Mouse (Mus musculus) liver, adult 2 months (tissue): ENCODE data around the gene Pigk. TPM values are rescaled to one million over a fixed set of nuclear protein-coding genes. Genes with fewer than 3 reads are reported as not detected.

Source experiments
- DNase-seq: peaks from one replicate; pipeline ENCODE4 v3.0.0-alpha.2; 2011; ENCODE audit warnings: low read depth, low spot score; ENCODE audit errors: extremely low read depth
- H3K27ac ChIP-seq: fragments of 200-500 bp; replicated peaks from 2 replicates; pipeline ENCODE4 v1.5.1; 2012; ENCODE audit warnings: low read depth, mild to moderate bottlenecking, control low read depth, inconsistent platforms, low read length; ENCODE audit not compliant: insufficient read depth
- H3K27me3 ChIP-seq: fragments of 200-500 bp; 2 replicates; pipeline ENCODE4 v1.6.1; 2012; ENCODE audit warnings: mild to moderate bottlenecking, moderate library complexity, low read length, inconsistent platforms; ENCODE audit not compliant: control insufficient read depth, insufficient read depth
- H3K36me3 ChIP-seq: fragments of 200-500 bp; 2 replicates; pipeline ENCODE4 v1.6.1; 2012; ENCODE audit warnings: low read length, inconsistent platforms; ENCODE audit not compliant: control insufficient read depth, insufficient read depth
- H3K4me1 ChIP-seq: fragments of 200-500 bp; 2 replicates; pipeline ENCODE4 v1.6.1; 2011; ENCODE audit warnings: low read length; ENCODE audit not compliant: control insufficient read depth, insufficient read depth
- H3K4me3 ChIP-seq: fragments of 200-500 bp; 2 replicates; pipeline ENCODE4 v1.5.1; 2011; ENCODE audit warnings: low read depth, mild to moderate bottlenecking, control low read depth, low read length, moderate library complexity; ENCODE audit not compliant: insufficient read depth
- H3K79me2 ChIP-seq: fragments of 200-500 bp; 2 replicates; pipeline ENCODE4 v1.6.1; 2012; ENCODE audit warnings: inconsistent platforms, mild to moderate bottlenecking, low read length, moderate library complexity; ENCODE audit not compliant: control insufficient read depth, insufficient read depth
- H3K9ac ChIP-seq: fragments of 200-500 bp; 2 replicates; pipeline ENCODE4 v1.6.1; 2012; ENCODE audit warnings: low read depth, mild to moderate bottlenecking, control low read depth, inconsistent platforms, low read length
- CTCF ChIP-seq: fragments of 200-500 bp; IDR thresholded peaks from 2 replicates; pipeline ENCODE4 v1.5.1; 2011; ENCODE audit warnings: low read depth, low read length, control low read depth
- POLR2A ChIP-seq: fragments of 200-500 bp; IDR thresholded peaks from 2 replicates; pipeline ENCODE4 v1.6.1; 2011; ENCODE audit warnings: low read length, control low read depth; ENCODE audit not compliant: insufficient read depth; ENCODE audit errors: extremely low read depth
- WGBS: fragments of 180-500 bp; shearing (Covaris S2); methylation state at CpG from one replicate; pipeline ENCODE4 v1.1.7; 2018; 5-methylcytosine and 5-hydroxymethylcytosine counted together
- polyA plus RNA-seq: library from polyadenylated mRNA; depleted of rRNA; stranded (reverse); fragments of >200 nt; gene quantifications from 2 replicates; pipeline ENCODE4 v1.2.3, GENCODE M21; 2012
- total RNA-seq: library from RNA; depleted of rRNA; stranded (reverse); fragments of >200 nt; gene quantifications from 2 replicates; pipeline ENCODE4 v1.2.3, GENCODE M21; 2014

Gene Pigk
- total and polyA plus RNA-seq, 2 experiments = 14.1 to 27.1 TPM

DNA sequence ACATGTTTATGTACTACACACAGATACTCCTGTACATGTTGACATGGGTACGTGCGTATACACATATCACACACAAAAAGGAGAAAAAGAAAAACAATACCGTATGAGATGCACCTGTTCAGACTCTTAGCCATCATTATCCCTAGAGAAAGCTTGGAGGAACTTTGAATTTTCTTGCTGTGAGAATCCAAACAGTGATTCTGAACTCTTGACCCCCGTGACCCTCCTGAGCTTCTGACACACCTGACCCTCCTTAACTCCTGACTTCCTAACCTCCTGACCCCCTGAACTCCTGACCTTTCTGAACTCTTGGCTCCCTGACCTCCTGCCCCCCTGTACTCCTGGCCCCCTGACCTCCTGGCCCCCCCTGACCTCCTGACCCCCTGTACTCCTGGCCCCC is 19.1 kb downstream of the Pigk start:
- Histone ChIP-seq H3K36me3 (no peaks in the 10 kb centered on the region), H3K79me2 (peaks cover 3% of the 10 kb centered on the region; the same call in 1 of the 2 replicates), H3K4me3 (no peak overlapping the region), H3K27me3 (no peaks in the 10 kb centered on the region), H3K4me1 (no peaks in the 10 kb centered on the region), H3K9ac (no peak overlapping the region), H3K27ac (no peak overlapping the region)
- WGBS = 97% methylated on average over 4 of the region's 4 CpGs
- TF ChIP-seq CTCF = no peak
- TF ChIP-seq POLR2A = no peak
- no peak for DNase-seq

DNA sequence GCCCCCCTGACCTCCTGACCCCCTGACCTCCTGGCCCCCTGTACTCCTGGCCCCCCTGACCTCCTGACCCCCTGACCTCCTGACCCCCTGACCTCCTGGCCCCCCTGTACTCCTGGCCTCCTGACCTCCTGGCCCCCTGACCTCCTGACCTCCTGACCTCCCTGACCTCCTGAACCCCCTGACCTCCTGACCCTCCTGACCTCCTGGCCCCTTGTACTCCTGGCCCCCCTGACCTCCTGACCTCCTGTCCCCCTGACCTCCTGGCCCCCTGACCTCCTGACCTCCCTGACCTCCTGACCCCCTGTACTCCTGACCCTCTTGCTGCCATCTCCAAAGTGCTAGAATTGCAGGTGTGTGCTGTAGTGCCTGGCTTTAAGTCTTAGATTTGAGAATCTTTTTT is 19.6 kb downstream of the Pigk start:
- no peak overlapping the region for H3K4me3 ChIP-seq
- H3K9ac ChIP-seq = no peak overlapping the region
- TF ChIP-seq POLR2A (no peak), CTCF (no peak)
- H3K36me3 ChIP-seq = peaks cover 4% of the 10 kb centered on the region; the same call in 1 of the 2 replicates
- no peaks in the 10 kb centered on the region for H3K27me3 ChIP-seq
- DNase-seq = no peak
- H3K27ac ChIP-seq = no peak overlapping the region
- H3K79me2 ChIP-seq = peaks cover 3% of the 10 kb centered on the region; the same call in 1 of the 2 replicates
- H3K4me1 ChIP-seq = no peaks in the 10 kb centered on the region

DNA sequence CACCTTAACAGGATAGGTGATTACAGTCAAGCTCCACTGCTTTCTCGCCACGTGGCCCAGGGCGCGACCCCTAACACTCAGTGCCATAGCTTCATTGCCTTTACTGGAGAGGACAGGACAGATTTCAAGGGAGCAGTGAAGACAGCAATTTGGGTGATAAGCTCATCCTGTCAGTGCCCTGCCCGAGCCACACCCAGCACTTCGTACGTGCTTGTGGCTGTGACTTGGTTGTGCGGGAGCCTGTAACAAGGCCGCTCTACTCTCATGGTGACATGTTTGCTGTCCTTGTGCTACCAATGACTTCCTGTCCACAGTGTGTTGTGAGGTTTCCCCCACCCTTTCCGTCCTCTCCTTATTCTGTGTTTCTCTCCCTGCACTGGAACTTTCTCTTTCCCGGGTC is 20.2 kb downstream of the Pigk start:
- Histone ChIP-seq H3K27me3 (no peaks in the 10 kb centered on the region), H3K27ac (no peak overlapping the region), H3K9ac (no peak overlapping the region), H3K79me2 (peaks cover 3% of the 10 kb centered on the region; the same call in 1 of the 2 replicates), H3K4me3 (no peak overlapping the region), H3K4me1 (no peaks in the 10 kb centered on the region), H3K36me3 (peaks cover 4% of the 10 kb centered on the region; the same call in 1 of the 2 replicates)
- no peak for DNase-seq
- WGBS = 91% methylated on average over 11 of the region's 11 CpGs
- TF ChIP-seq CTCF (no peak), POLR2A (no peak)

DNA sequence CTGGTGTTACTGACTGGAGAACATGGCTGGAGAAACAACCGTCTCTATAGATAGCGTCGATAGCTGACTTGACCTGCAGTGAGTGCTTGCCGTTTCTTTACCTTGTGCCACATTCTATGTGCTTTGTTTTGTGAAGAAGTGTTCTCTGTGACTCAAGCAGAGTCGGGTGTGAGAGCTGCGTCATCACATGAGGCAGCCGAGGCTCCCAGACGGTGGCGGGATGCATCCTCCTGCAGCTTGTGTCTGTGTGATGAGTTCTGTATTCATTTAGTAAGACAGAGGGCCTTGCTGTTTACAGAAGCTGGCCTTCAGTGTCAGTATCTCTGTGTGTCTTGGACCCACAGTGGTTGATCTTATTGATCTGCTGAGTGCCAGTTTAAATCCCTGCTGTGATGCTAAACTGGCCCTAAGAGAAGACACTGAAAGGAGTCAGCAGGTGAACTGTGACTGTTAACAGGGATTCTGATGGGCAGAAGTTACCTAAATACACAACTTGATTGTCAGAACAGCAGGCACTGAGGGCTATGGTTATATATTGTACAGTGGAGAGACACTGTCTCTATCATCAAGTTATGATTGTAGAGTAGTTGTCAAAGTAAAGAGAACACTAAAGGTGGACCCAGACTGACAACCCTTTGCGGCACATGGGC is 21.8 kb downstream of the Pigk start:
- H3K9ac ChIP-seq = no peak overlapping the region
- 69% methylated on average over 10 of the region's 10 CpGs for WGBS
- peak; percentile 34 for DNase-seq
- TF ChIP-seq POLR2A (no peak), CTCF (no peak)
- no peaks in the 10 kb centered on the region for H3K4me1 ChIP-seq
- H3K36me3 ChIP-seq = peaks cover 4% of the 10 kb centered on the region; the same call in 1 of the 2 replicates
- H3K79me2 ChIP-seq = peaks cover 3% of the 10 kb centered on the region; the same call in 1 of the 2 replicates
- no peak overlapping the region for H3K27ac ChIP-seq
- H3K27me3 ChIP-seq = no peaks in the 10 kb centered on the region
- no peak overlapping the region for H3K4me3 ChIP-seq

DNA sequence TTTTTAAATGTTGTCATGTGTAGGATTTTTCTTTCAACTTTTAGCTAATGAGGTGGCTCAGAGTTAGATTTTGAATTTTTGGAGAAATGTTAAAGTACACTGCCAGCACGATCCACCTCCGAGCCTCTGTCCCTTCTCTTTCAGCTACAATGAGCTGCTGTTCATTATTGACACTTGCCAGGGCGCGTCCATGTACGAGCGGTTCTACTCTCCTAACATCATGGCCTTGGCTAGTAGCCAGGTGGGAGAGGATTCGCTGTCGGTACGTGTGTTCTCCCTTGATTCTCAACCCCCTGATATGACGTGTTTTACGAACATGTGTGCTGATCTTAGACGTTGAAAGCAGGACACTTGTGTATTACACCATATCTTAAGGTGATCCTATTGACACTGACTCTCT is 30.4 kb downstream of the Pigk start:
- 89% methylated on average over 12 of the region's 12 CpGs for WGBS
- H3K4me3 ChIP-seq = no peak overlapping the region
- no peaks in the 10 kb centered on the region for H3K27me3 ChIP-seq
- no peak for TF ChIP-seq CTCF
- no peak overlapping the region for H3K9ac ChIP-seq
- no peaks in the 10 kb centered on the region for H3K79me2 ChIP-seq
- H3K27ac ChIP-seq = no peak overlapping the region
- no peaks in the 10 kb centered on the region for H3K4me1 ChIP-seq
- no peak for DNase-seq
- H3K36me3 ChIP-seq = no peaks in the 10 kb centered on the region; the same call in 1 of the 2 replicates

DNA sequence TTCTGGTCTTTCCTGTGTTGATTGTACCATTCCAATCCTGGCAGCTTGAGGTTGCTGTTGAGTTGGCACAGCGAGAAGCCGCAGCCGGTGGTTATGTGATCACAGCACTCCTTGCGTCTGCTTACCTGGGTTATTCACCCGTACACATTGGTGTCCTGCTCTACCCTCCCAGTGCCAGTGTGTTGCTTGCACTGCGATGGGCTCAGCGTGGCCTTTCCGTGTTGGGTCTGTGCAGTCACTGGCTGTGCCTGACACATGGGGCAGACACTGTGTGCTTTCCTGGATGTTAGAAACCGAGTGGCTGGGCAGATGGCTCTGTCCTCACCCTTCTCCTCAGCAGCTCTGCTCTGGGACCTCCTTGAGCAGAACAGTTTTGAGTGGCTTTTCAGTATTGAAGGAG is 31.7 kb downstream of the Pigk start:
- DNase-seq = no peak
- Histone ChIP-seq H3K27me3 (no peaks in the 10 kb centered on the region), H3K4me3 (no peak overlapping the region), H3K79me2 (no peaks in the 10 kb centered on the region), H3K4me1 (no peaks in the 10 kb centered on the region), H3K9ac (no peak overlapping the region), H3K27ac (no peak overlapping the region), H3K36me3 (no peaks in the 10 kb centered on the region; the same call in 1 of the 2 replicates)
- TF ChIP-seq CTCF = no peak
- no peak for TF ChIP-seq POLR2A
- 96% methylated on average over 9 of the region's 9 CpGs for WGBS
